Mouse (Mus musculus): ENCODE data around the gene Procr. TPM values are rescaled to one million over a fixed set of nuclear protein-coding genes. Genes with fewer than 3 reads are reported as not detected.
A peak's percentile ranks its signal among the peaks of the same experiment; 100 is the strongest.

The Procr gene
- polyA plus RNA-seq, 1 experiment from 2014 or later = 9.1 TPM

DNA sequence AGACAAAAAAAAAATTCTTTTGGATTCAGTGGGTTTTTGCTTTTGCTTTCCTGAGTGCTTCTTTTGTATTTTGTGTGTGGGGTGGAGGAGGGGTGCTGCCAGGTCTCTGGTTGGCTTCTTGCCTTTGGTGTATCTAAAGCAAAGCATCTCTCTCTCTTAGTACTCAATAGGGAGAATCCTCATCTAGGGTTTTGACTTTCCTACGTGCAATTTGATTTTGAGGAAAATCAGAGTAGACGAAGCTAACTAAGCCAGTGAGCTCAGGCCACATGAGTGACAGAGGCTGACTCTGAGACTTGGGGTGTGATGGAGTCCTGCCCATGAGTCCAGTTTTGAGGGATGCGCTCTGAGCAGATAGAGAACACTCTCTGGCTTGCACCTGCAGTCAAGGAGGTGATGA lies 28.6 kb downstream of the Procr start:
- no peak overlapping the region for H3K4me2 ChIP-seq (ENCODE audit: low read depth, low read length)
- DNase-seq (ENCODE audit: low spot score) (no peak), ATAC-seq (ENCODE audit: low read depth) (no peak)
- H3K36me3 ChIP-seq (ENCODE audit: control insufficient read depth, insufficient read depth, low read length) = no peaks in the 10 kb centered on the region
- no peaks in the 10 kb centered on the region for H3K9me3 ChIP-seq (ENCODE audit: control insufficient read depth, low read length)
- H3K4me1 ChIP-seq (ENCODE audit: control insufficient read depth, insufficient read depth, low read length) = no peaks in the 10 kb centered on the region
- H3K27ac ChIP-seq (replicated peaks; ENCODE audit: low read depth, low read length) = no peak overlapping the region
- no peak overlapping the region for H3K4me3 ChIP-seq (ENCODE audit: low read depth, low read length)
- 83% methylated on average over 3 of the region's 3 CpGs for WGBS
- peaks cover 34% of the 10 kb centered on the region for H3K27me3 ChIP-seq (replicated peaks; ENCODE audit: control insufficient read depth, insufficient read depth, low read length)
- no peak overlapping the region for H3K9ac ChIP-seq (ENCODE audit: low read depth, low read length)

DNA sequence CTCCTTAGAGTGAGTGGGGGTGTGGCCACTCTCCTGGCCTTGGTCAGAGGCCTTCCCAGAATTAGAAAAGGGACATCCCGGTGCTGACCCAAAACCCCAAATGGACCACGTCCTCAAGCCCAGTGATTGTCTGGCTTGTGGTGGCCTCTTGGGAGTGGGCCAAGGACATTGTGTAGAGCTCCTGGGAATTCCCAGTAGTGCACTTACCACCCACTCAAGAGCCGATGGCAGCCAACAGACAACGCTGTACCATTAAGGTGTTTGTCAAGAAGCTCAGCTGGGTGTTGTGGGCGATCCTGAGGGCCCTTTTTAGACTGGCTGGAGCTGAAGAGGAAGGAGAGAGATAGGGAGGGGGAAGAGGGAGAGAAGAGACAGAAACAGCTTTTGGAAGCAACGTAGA lies 33.6 kb downstream of the Procr start:
- ATAC-seq (ENCODE audit: low read depth) (no peak), DNase-seq (ENCODE audit: low spot score) (no peak)
- no peaks in the 10 kb centered on the region for H3K36me3 ChIP-seq (ENCODE audit: control insufficient read depth, insufficient read depth, low read length)
- H3K27me3 ChIP-seq (replicated peaks; ENCODE audit: control insufficient read depth, insufficient read depth, low read length) = no peaks in the 10 kb centered on the region
- no peaks in the 10 kb centered on the region for H3K4me1 ChIP-seq (ENCODE audit: control insufficient read depth, insufficient read depth, low read length)
- H3K9ac ChIP-seq (ENCODE audit: low read depth, low read length) = no peak overlapping the region
- no peak overlapping the region for H3K4me2 ChIP-seq (ENCODE audit: low read depth, low read length)
- H3K9me3 ChIP-seq (ENCODE audit: control insufficient read depth, low read length) = no peaks in the 10 kb centered on the region
- no peak overlapping the region for H3K4me3 ChIP-seq (ENCODE audit: low read depth, low read length)
- WGBS = 78% methylated on average over 6 of the region's 6 CpGs
- H3K27ac ChIP-seq (replicated peaks; ENCODE audit: low read depth, low read length) = no peak overlapping the region

DNA sequence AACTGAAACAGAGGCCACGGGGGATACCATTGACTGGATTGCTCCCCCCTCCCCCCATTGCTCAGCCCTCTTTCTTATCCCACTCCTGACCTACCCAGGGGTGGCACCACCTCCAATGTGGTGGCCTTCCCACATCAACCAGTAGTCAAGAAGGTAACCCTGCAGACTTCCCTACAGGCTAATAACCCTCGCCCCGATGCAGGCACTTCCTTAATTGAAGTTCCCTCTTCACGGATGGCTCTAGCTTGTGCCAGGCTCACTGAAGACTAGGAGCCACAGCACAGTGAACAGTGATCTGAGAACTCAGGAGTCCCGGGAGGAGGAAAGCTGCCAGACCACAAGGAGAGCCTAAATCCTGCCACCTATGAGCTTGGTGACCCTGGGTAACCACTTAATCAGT lies 36.0 kb downstream of the Procr start:
- Histone ChIP-seq H3K36me3 (ENCODE audit: control insufficient read depth, insufficient read depth, low read length) (no peaks in the 10 kb centered on the region), H3K27ac (replicated peaks; ENCODE audit: low read depth, low read length) (no peak overlapping the region), H3K9ac (ENCODE audit: low read depth, low read length) (no peak overlapping the region), H3K4me3 (ENCODE audit: low read depth, low read length) (no peak overlapping the region), H3K4me1 (ENCODE audit: control insufficient read depth, insufficient read depth, low read length) (no peaks in the 10 kb centered on the region), H3K4me2 (ENCODE audit: low read depth, low read length) (no peak overlapping the region), H3K27me3 (replicated peaks; ENCODE audit: control insufficient read depth, insufficient read depth, low read length) (no peaks in the 10 kb centered on the region), H3K9me3 (ENCODE audit: control insufficient read depth, low read length) (no peaks in the 10 kb centered on the region)
- ATAC-seq (ENCODE audit: low read depth) (no peak), DNase-seq (ENCODE audit: low spot score) (no peak)
- WGBS = 73% methylated on average over 5 of the region's 5 CpGs

DNA sequence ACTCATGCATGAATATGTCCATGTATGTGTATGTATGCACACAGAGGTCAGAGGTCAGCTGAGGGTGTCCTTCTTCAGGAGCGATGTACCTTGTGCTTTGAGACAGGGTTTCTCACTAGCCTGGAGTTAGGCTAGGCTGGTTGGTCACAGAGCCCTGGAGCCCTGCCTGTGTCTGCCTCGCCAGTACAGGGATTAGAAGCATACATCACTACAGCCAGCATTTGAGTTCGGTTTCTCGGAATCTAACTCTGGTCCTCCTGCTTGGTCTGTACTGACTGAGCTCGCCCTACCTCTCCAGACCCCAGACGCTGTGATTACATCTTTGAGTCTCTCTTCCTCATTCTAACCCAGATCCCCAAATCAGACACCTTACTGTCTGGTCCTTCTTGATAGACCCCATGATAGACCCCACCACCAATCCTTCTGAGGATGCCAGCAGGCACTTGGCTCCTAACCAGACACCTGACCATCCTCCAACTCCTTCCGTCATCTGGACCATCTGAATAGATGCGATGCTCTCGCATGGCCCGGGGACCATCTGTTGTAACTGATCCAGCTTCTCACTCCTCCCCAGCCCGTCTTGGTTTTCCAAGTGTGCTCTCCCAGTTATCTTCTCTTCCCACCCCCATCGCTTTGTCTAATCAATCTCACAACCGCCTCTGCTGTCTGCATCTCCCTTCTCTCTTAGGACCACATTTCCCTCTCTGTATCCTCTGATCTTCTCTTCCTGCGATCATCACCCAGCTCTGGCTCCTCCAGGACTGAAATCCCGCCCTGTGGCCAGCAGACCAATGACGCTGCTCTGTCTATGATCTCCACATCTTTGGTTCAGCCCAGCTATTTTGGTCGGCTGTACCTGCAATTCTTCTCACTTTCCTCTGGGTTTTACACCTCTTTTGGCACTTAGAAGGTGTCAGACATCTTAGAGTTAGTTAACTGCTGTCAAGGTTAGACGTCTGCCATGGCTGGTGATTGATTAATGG lies 37.3 kb downstream of the Procr start:
- 75% methylated on average over 18 of the region's 18 CpGs for WGBS
- DNase-seq (ENCODE audit: low spot score) = no peak
- no peak overlapping the region for H3K4me2 ChIP-seq (ENCODE audit: low read depth, low read length)

DNA sequence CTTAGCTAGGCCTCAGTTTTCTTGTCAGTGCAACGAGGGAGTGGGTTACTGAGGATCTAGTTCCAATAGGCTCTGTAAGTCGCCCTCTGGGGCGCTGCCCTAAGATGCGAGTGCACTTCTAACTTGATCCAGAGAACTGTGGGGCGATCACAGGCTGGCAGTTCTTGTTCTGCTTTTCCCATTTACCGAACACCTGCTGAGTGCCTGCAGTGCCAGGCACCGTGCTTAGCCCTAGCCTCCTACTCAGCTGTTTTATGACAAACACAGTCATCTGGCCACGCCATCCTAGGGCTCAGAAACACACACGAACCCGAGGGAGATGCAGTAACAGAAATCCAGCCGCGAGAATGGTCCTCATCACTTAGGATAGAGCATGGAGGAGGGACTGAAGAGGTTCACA lies 42.0 kb downstream of the Procr start:
- H3K4me3 ChIP-seq (ENCODE audit: low read depth, low read length) = no peak overlapping the region
- H3K27ac ChIP-seq (replicated peaks; ENCODE audit: low read depth, low read length) = no peak overlapping the region
- H3K4me1 ChIP-seq (ENCODE audit: control insufficient read depth, insufficient read depth, low read length) = no peaks in the 10 kb centered on the region
- H3K9me3 ChIP-seq (ENCODE audit: control insufficient read depth, low read length) = no peaks in the 10 kb centered on the region
- H3K36me3 ChIP-seq (ENCODE audit: control insufficient read depth, insufficient read depth, low read length) = no peaks in the 10 kb centered on the region
- 0 out of 2 replicates have a peak overlapping the region, but pooled peaks have one; percentile 18 for H3K4me2 ChIP-seq (ENCODE audit: low read depth, low read length)
- DNase-seq (ENCODE audit: low spot score) (no peak), ATAC-seq (ENCODE audit: low read depth) (no peak)
- no peak overlapping the region for H3K9ac ChIP-seq (ENCODE audit: low read depth, low read length)
- no peaks in the 10 kb centered on the region for H3K27me3 ChIP-seq (replicated peaks; ENCODE audit: control insufficient read depth, insufficient read depth, low read length)
- WGBS = 28% methylated on average over 12 of the region's 12 CpGs

More for the DNA sequence above, 37.3 kb downstream of the Procr start:
- Histone ChIP-seq H3K4me1 (ENCODE audit: control insufficient read depth, insufficient read depth, low read length) (no peaks in the 10 kb centered on the region), H3K27me3 (replicated peaks; ENCODE audit: control insufficient read depth, insufficient read depth, low read length) (no peaks in the 10 kb centered on the region), H3K27ac (replicated peaks; ENCODE audit: low read depth, low read length) (no peak overlapping the region), H3K9ac (ENCODE audit: low read depth, low read length) (no peak overlapping the region), H3K9me3 (ENCODE audit: control insufficient read depth, low read length) (no peaks in the 10 kb centered on the region), H3K4me3 (ENCODE audit: low read depth, low read length) (no peak overlapping the region), H3K36me3 (ENCODE audit: control insufficient read depth, insufficient read depth, low read length) (no peaks in the 10 kb centered on the region)
- ATAC-seq (ENCODE audit: low read depth) = no peak

DNA sequence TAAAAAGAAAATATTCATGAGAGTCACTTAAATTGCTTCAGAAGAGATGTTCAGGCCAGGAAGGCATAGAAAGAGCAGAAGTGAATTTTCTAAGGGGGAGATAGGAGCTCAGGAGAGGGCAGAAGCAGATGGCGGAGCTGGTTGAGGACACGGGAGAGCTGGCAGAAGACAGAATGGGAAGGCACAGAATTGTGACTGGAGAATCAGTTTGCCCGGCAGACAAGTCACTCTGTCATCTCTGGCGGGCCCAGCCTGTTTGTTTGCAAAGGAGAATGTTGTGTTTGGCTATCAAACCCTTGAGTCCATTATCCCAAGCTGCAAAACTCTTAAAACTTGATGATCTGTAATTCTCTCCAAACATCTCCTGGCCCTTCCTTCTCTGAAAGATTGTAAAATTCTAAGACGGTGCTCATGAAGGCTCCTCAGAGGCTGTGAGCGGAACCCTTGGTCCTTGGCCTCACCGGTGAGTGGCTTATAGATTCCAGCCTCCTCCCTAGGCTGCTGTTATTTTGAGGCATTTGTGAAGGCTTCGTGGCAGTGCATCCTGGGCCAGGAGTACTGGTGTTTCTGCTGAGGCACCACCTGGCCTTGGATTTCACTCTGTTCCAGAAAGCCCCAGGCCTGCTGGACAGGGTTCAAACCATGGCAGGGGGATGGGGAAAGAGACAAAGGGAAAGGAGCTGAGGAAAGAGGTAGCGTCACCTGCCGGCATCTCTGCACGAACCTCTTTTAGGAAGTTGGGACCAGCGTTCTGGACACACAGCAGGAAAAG lies 43.9 kb downstream of the Procr start:
- 86% methylated on average over 12 of the region's 12 CpGs for whole genome bisulfite sequencing

DNA sequence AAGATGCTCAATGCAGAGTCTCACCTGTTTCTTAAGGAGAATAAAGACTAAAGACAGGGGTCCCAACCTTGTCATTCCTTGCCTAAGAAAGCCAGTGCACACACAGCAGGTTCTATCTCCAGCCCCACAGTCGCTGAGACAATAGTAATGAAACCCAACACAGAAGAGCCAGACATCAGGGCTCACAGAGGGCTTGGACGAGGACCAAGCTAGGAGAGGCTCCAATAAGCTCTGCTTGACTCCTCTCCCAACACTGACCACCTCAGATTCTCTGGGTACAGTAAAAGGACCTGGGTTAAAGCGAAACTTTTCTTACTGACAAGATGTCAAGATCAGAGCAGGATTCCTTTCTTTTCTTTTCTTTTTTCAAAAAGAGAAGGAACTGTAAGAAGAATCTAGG lies 47.7 kb downstream of the Procr start:
- H3K36me3 ChIP-seq (ENCODE audit: control insufficient read depth, insufficient read depth, low read length) = no peaks in the 10 kb centered on the region
- no peak overlapping the region for H3K4me3 ChIP-seq (ENCODE audit: low read depth, low read length)
- H3K27ac ChIP-seq (replicated peaks; ENCODE audit: low read depth, low read length) = no peak overlapping the region
- H3K27me3 ChIP-seq (replicated peaks; ENCODE audit: control insufficient read depth, insufficient read depth, low read length) = no peaks in the 10 kb centered on the region
- no peak for DNase-seq (ENCODE audit: low spot score)
- no peak for ATAC-seq (ENCODE audit: low read depth)
- no peaks in the 10 kb centered on the region for H3K4me1 ChIP-seq (ENCODE audit: control insufficient read depth, insufficient read depth, low read length)
- 62% methylated on average over 3 of the region's 3 CpGs for WGBS
- H3K9ac ChIP-seq (ENCODE audit: low read depth, low read length) = no peak overlapping the region
- no peak overlapping the region for H3K4me2 ChIP-seq (ENCODE audit: low read depth, low read length)
- no peaks in the 10 kb centered on the region for H3K9me3 ChIP-seq (ENCODE audit: control insufficient read depth, low read length)

More for the DNA sequence above, 43.9 kb downstream of the Procr start:
- no peak for ATAC-seq (ENCODE audit: low read depth)
- Histone ChIP-seq H3K9ac (ENCODE audit: low read depth, low read length) (no peak overlapping the region), H3K4me3 (ENCODE audit: low read depth, low read length) (no peak overlapping the region), H3K9me3 (ENCODE audit: control insufficient read depth, low read length) (no peaks in the 10 kb centered on the region), H3K27me3 (replicated peaks; ENCODE audit: control insufficient read depth, insufficient read depth, low read length) (no peaks in the 10 kb centered on the region), H3K4me1 (ENCODE audit: control insufficient read depth, insufficient read depth, low read length) (no peaks in the 10 kb centered on the region), H3K36me3 (ENCODE audit: control insufficient read depth, insufficient read depth, low read length) (no peaks in the 10 kb centered on the region), H3K27ac (replicated peaks; ENCODE audit: low read depth, low read length) (no peak overlapping the region), H3K4me2 (ENCODE audit: low read depth, low read length) (no peak overlapping the region)
- no peak for DNase-seq (ENCODE audit: low spot score)

DNA sequence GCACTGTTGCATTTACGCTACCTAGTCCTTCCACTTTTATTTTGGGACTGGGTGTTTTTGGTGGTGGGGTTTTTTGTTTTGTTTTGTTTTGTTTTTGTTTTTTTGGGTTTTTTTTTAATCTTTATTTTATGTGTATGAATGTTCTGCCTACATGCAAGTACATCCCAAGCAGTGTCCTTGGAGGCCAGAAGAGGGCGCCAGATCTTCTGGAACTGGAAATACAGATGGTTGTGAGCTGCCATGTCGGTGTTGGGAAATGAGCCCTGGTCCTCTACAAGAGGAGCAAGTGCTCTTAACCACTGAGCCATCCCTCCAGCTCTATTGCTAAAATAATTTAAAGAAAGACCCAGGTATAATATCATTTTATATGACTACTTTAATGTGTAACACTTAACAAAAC lies 51.8 kb downstream of the Procr start:
- Histone ChIP-seq H3K27me3 (replicated peaks; ENCODE audit: control insufficient read depth, insufficient read depth, low read length) (no peaks in the 10 kb centered on the region), H3K4me3 (ENCODE audit: low read depth, low read length) (no peak overlapping the region), H3K36me3 (ENCODE audit: control insufficient read depth, insufficient read depth, low read length) (no peaks in the 10 kb centered on the region), H3K27ac (replicated peaks; ENCODE audit: low read depth, low read length) (no peak overlapping the region), H3K9ac (ENCODE audit: low read depth, low read length) (no peak overlapping the region), H3K9me3 (ENCODE audit: control insufficient read depth, low read length) (no peaks in the 10 kb centered on the region), H3K4me1 (ENCODE audit: control insufficient read depth, insufficient read depth, low read length) (no peaks in the 10 kb centered on the region), H3K4me2 (ENCODE audit: low read depth, low read length) (no peak overlapping the region)
- WGBS = 51% methylated on average over 3 of the region's 3 CpGs
- ATAC-seq (ENCODE audit: low read depth) (no peak), DNase-seq (ENCODE audit: low spot score) (no peak)
